Mouse (Mus musculus): Measurements from ENCODE around the gene Srm. TPM values are rescaled to one million over a fixed set of nuclear protein-coding genes. Genes with fewer than 3 reads are reported as not detected.

Gene Srm
- total and polyA plus RNA-seq, 3 experiments = 305 to 765 (median 332) TPM

Other genes starting within 250 kb of the Srm start
- 17.1 and 19.4 TPM in 2 replicates for gene Ubiad1, start 146.7 kb upstream of the Srm start, total RNA-seq (2012; rRNA removed)
- 10 to 100 TPM in 1 of 2 experiments, not detected in 1; 24.3 TPM for gene Ubiad1, start 146.7 kb upstream of the Srm start, polyA plus RNA-seq (2012; ENCODE audit: insufficient read depth in 1 of 2, insufficient read length in 2 of 2, low read depth in 1 of 2, low replicate concordance in 2 of 2, missing spikeins in 1 of 2)
- gene Mtor, start 142.9 kb upstream of the Srm start, total RNA-seq (2012; rRNA removed) = 23.0 and 23.9 TPM in 2 replicates
- gene Mtor, start 142.9 kb upstream of the Srm start, polyA plus RNA-seq (2012; ENCODE audit: insufficient read depth in 1 of 2, insufficient read length in 2 of 2, low read depth in 1 of 2, low replicate concordance in 2 of 2, missing spikeins in 1 of 2) = 10 to 100 TPM in 1 of 2 experiments, not detected in 1; 35.2 TPM
- not detected in 2 replicates for gene Angptl7, start 91.0 kb upstream of the Srm start, total RNA-seq (2012; rRNA removed)
- gene Angptl7, start 91.0 kb upstream of the Srm start, polyA plus RNA-seq (2012; ENCODE audit: insufficient read depth in 1 of 2, insufficient read length in 2 of 2, low read depth in 1 of 2, low replicate concordance in 2 of 2, missing spikeins in 1 of 2) = not detected
- 57.3 and 71.5 TPM in 2 replicates for gene Exosc10, start 33.1 kb upstream of the Srm start, total RNA-seq (2012; rRNA removed)
- gene Exosc10, start 33.1 kb upstream of the Srm start, polyA plus RNA-seq (2012; ENCODE audit: insufficient read depth in 1 of 2, insufficient read length in 2 of 2, low read depth in 1 of 2, low replicate concordance in 2 of 2, missing spikeins in 1 of 2) = 100 to 1,000 TPM in 1 of 2 experiments, 10 to 100 TPM in 1; 90.5 to 109 TPM
- gene Masp2, start 11.1 kb downstream of the Srm start, total RNA-seq (2012; rRNA removed) = 0.75 and 1.4 TPM in 2 replicates
- under 1 TPM in 1 of 2 experiments, not detected in 1; 0.38 TPM for gene Masp2, start 11.1 kb downstream of the Srm start, polyA plus RNA-seq (2012; ENCODE audit: insufficient read depth in 1 of 2, insufficient read length in 2 of 2, low read depth in 1 of 2, low replicate concordance in 2 of 2, missing spikeins in 1 of 2)
- 209 and 211 TPM in 2 replicates for gene Tardbp, start 35.5 kb downstream of the Srm start, total RNA-seq (2012; rRNA removed)
- gene Tardbp, start 35.5 kb downstream of the Srm start, polyA plus RNA-seq (2012; ENCODE audit: insufficient read depth in 1 of 2, insufficient read length in 2 of 2, low read depth in 1 of 2, low replicate concordance in 2 of 2, missing spikeins in 1 of 2) = 100 to 1,000 TPM in 1 of 2 experiments, not detected in 1; 455 TPM
- not detected in 2 replicates for gene Gm572, start 51.8 kb downstream of the Srm start, total RNA-seq (2012; rRNA removed)
- not detected for gene Gm572, start 51.8 kb downstream of the Srm start, polyA plus RNA-seq (2012; ENCODE audit: insufficient read depth in 1 of 2, insufficient read length in 2 of 2, low read depth in 1 of 2, low replicate concordance in 2 of 2, missing spikeins in 1 of 2)
- gene Casz1, start 212.9 kb downstream of the Srm start, total RNA-seq (2012; rRNA removed) = 1.3 and 1.4 TPM in 2 replicates
- 1 to 10 TPM in 1 of 2 experiments, not detected in 1; 3.2 TPM for gene Casz1, start 212.9 kb downstream of the Srm start, polyA plus RNA-seq (2012; ENCODE audit: insufficient read depth in 1 of 2, insufficient read length in 2 of 2, low read depth in 1 of 2, low replicate concordance in 2 of 2, missing spikeins in 1 of 2)

All from MEL (cell line).